Mouse (Mus musculus) right cerebral cortex, adult 2 months (tissue): ENCODE measurements at regions not wholly inside any gene's neighbourhood (a gene's known extent, or its start where the extent isn't known, plus 50 kb on each side); places are given as distances from the start of the nearest gene placed in this dataset.

Experiments used
- DNase-seq, 2 experiments: peaks; one replicate each; pipeline ENCODE4 v3.0.0; 2021 to 2022; ENCODE audit warnings: low spot score in 2 of 2

DNA sequence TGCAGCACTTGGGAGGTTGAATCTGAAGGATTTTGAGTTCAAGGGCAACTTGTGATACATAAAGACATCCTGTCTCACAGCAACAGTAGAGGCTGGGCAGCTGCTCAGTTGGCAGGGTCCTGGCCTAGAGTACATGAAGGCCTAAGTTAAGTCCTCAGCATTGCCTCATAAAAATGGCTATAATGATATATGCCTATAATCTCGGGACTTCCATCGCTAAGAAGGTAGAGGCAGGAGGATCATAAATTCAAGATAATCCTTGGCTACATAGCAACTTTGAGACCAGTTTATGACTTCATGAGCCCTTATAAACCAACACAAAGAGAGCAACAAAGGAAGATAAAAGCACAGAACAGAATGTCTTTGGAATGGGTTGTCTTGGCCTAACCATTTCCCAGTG lies 570.0 kb upstream of the Auts2 start:
- DNase-seq = no peak

DNA sequence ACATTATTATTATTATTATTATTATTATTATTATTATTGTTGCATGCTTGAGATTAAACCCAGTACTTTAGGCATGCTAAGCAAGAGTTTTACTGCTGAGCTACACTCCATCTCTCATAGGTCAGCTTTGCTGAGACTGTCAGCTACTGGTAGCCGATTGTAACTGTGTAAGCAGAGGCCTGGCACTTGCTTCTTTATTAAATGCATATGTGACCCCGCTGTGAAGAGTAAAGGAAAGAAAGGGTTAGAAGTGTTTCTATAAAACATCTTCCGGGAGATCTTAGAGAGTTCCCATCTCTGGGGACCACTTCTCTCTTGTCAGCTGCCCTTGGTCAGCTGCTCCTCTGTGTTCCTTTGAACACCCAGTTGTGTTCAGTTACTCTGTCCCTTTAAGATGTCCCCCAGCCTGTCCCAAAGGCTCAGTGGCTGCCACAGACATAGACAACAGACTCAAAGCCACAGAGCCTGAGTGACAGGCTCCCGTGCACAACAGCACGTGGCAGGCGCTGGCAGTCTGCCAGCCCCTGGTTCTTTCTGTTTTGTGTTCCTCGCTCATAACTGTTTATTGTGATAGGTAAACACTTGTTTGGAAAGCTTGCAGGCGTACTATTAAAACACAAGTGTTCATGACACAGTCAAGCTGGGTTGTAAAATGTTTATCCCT lies 563.7 kb upstream of the Auts2 start:
- DNase-seq = peak; percentile 5 to 14

DNA sequence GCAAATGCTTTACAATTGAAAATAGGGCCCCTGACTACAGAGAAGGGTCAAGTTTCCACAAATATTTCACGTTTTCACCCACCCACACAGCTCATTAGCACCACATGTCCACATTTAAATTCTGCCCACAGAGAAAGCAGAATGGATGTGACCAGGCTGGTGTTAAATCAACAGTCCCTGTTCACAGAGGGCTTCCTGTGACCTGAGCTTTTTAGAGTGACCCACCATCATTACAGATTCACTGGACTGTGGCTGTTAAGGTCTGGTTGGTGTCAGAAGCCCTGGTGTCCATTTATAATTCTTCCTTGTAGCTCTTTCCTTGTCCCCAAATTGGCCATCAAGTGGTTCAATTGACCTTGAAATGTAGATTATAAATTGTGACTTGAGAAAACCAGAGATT lies 553.2 kb upstream of the Auts2 start:
- no peak for DNase-seq

DNA sequence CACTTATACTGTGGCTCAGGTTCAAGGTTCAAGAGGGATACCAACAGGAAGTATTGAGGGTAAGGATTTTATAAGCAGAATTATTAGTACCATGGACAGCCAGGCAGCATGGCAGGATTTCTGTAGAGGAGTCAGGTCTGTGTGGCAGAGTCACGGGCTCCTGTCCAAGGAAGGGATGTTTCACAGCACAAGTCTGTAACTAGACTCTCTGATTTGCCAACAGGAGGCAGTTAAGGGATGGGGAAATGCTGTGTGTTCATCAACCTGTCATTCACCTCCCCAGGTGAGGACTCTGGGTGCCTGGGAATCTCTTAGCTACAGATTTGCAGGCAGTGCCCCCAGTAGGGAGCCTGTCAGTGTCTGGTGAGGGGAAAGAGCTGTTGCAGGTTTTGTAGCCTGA lies 541.7 kb upstream of the Auts2 start:
- no peak for DNase-seq

DNA sequence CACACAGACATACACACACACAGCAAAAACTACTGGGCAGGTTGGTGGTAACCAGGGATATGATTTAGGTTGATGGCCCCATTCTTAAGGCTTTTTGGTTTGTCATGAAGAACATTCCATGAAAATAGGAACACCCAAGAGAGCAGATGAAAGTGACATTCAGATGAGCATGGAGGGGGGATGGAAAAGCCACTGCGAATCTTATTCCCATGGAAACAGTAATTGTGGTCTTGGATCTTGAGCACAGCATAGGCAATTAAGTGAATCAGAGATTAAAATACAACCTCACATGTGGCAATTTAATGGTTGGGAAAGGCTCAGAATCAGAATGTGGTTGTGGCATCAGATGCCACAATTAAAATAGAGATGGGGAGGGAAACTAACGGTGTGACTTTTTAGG lies 537.6 kb upstream of the Auts2 start:
- no peak for DNase-seq

DNA sequence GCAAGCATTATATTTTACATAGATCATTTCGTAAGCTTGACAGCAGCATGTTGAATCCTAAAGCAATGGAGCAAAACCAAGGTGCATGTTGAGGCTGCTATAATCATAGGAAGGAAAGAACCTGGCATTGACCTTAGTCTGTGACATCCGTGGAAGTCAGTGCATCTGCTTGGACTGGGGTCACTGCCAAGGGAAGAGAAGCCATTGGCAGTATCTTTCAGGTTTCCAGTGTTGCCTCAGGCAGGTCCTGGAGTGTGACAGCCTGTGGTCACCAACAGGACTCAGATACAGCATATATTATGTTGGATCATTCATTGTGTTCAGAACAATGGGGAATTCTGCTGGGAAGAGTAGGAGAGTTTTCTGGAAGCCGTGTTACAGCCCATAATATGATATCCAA lies 535.8 kb upstream of the Auts2 start:
- DNase-seq = no peak

DNA sequence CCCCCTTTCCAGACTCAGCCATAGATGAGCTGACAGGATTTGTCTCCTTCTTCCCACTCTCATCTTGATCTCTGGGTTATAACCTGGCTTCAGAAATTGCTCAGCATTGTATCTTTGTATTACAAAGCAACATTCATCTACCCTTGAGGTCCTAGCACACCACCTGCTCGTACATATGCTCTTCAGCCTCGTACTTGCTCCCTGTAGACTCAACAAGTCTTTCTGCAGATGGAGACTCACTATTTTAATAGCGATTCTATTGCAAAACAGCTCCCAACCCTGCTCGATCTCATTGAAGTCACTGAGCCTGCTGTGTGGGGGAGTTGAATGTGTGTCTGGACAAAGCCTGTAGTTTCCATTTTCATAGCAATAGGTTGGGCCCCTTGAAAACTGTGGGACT lies 535.2 kb upstream of the Auts2 start:
- no peak for DNase-seq

DNA sequence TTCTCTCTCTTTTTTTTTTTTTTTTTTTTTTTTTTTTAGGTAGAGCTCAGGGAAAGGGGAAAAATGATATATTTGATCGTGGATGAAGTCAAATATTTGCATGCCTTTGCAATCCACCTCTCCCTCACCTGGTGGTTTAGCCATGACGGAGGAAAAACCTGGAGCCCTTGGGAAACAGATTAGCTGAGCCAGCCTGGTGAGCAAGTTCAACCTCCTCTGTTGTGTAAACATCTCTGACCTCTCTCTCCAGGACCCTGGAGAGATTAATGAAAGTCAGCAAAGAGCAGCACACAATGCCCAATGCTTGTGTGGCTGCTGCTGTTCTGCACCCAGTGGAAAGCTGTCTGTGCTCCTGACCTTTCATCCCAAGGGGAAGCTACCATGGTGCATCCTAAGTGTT lies 530.2 kb upstream of the Auts2 start:
- no peak for DNase-seq

DNA sequence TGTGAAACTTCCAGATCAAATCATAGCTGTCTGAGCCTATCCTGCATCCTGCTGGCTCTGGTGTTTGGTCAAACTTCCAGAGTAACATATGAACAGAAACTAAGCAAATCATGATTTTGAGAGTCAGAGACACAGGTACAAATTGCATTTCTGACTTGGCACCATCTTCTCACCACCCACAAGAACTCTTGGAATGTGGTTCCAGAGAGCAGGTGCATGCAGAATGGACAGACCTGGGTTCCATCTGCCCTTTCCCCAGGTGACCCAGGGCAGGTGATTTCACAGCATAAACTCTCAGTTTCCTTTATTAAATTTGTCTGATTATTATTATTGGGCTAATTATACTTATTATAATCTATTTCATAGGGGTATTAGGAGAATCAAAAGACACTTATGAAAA lies 527.0 kb upstream of the Auts2 start:
- no peak for DNase-seq

DNA sequence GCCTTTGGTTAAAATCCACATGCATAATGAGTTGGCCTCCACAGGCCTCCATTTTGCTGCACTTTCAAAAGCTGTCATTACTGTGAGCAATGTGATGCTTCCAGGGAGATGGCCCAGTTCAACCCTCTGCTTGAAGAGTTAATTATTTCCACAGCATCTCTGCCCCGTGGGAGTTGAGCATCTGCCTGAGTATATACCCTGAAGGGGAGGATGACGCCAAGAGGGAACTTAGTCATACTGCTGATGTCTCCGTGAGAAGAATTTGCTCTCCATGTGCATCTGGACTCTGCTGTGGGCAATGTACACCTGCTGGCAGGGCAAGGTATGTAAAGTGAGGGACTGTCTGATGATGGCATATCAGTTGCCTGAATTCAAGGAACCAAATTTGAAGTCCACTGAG lies 519.3 kb upstream of the Auts2 start:
- DNase-seq = peak; percentile 33 to 49

DNA sequence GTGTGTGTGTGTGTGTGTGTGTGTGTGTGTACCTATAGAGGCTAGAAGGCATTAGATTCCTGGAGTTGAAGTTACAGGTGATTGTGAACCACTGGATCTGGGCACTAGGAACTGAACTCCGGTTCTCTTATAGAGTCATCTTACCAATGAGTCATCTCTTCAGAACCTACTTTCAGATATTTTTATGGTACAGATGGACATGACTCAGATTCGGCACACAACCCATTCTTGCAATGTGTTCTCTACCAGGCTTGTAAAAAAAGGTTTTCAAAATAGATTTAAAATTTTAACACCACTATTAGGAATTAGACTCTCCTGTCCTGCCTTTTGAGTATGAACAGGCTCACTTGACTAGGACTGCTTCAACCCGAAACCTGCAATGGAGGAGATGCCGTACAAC lies 504.3 kb upstream of the Auts2 start:
- DNase-seq = peak; percentile 6 to 9

DNA sequence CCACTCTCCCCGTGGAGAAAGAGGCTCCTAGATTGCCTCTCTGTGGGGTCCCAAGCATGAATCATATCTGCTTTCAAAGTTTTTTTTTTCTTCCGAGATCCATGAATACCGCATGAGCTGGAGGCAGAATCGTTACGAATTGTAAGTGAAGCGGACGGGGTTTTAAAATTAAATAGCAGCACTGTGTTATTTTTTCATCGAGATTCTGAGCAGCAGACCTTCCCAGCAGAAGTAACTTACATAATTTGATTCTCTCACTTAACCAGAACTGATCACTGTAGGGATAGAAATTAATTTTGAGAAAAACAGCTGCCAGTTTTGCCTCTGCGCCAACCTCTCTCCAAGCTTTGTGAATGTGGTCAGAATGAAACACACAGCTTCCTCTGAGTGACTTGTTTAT lies 502.5 kb upstream of the Auts2 start:
- peak; percentile 12 to 15 for DNase-seq

DNA sequence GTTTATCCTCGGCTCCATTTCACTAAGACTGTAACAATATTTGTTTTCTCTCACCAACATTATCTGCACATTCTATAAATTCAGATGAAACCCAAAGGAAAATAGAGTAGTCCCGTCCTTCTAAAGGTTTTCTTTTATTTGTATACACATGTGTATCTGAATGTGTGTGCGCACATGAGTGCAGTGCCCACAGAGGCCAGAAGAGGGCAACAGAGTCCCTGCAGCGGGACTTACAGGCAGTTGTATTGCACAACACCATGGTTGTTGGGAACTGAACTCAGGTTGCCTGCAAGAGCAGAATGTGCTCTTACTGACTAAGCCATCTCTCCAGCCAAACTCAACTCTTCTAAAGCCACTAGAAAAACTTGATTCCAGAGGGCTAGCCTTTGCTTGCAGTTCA lies 484.4 kb upstream of the Auts2 start:
- no peak for DNase-seq

DNA sequence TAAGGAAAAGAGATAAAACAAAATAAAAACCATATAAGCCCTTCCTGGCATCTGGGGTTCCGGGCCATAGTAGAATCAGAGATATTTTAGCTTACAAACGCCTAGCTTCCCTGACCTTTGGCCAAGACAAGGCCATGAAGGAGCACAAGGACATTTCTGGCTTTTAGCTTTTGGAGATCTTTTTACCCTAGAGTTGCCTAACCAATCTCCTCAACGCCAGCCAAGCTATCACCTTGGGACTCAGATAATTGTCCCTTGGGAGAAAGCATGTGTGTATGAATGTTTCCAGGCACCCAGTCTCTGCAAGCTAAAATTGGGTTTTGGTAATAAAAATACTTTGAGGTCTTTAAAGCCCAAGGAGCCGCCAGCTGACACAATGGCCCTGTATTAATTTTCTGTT lies 482.0 kb upstream of the Auts2 start:
- DNase-seq = no peak

DNA sequence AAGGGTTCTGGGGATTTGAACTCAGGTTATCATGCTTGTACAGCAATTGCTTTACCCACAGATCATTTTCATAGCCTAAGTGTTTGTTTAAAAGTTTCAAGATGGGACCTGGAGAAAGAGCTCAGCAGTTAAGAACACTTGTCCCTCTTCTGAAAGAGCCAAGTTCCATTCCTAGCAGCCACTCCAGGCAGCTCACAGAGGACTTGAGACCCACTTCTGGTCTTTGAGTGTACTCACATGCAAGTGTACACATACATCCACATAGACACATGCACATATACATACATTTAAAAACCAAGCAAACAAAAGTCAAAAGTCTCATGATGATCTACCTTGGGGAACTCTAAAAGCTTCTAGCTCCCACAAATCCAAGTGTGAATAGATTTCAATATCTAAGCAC lies 477.7 kb upstream of the Auts2 start:
- DNase-seq = no peak

DNA sequence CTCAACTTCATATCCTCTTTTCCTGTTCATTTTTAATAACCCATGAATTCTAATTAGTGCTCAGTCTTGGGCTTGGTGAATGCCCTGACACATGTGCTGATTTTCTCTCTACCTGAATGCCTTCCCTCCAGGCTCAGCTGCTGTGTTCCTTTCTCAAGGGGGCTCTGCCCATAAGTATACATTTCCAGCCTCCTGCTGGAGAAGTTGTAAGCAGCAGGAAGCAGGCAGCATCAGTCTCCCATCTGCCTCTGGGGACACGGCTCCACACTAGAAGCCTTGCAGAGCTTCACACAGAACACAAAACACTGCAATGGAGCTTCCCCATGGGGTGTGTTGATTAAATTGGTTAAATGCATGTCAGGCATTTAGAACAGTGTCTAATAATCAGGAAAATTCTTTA lies 477.0 kb upstream of the Auts2 start:
- no peak for DNase-seq

DNA sequence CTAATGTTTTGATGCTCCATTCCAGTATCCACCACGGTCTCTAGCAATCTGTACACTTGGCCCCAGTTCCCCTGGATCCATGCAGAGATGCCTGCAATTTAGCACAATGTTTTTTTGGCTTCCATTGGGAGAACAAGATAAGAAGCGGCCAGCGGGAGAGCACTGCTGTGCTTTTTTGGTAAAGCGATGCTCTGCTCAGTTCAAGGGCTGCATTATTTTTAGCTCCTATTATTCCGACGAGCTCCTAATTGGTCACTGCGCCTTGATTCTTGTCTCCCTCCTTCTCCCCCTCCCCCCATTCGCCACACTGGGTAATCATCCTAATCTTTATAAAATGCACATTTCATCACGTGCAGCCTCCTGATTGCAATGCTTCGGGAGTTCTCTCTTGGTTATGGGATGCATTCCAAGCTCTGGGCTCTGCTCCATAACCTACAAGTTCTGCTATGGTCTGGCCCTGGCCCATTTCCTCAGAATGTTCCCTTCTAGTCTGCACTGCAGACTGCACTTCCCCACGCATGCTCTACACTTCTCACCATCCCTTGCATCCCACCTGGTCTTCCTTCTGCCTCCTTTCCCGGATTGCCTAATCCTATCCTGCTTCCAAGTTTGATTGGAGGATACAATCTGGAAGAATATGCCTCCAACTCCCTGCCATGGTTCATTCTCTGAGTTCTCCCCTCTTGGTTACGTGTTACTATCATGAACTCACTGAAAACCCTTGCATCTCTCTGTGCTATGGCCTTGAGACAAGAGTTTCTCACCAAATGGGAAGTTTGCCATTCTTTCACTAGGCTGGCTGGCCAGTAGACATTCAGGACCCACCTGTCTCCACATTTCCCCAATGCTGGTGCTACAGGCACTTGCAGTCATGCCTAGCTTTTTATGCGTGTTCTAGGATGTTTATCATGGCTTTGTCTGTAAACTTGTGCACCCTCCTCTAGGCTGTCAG lies 467.8 kb upstream of the Auts2 start:
- peak; percentile 30 to 51 for DNase-seq

DNA sequence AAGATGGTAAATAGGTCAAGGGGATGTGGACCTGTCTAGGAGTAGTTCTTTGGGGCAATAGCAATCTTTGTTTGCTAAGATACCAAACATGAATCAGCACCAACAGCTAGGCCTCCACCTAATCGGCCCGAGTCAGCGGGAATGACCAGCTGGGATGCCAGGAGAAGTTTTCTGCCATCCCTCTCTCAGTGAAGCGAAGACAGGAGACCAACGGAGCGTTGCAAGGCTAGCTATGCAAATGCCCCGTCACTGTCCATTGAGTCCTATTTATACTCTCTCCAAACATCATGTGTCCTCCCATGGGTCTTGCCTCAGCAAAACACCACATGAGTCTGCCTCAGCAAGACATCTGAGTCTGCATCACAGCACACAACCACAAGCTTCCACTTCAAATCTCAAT lies 439.7 kb upstream of the Auts2 start:
- DNase-seq = no peak

DNA sequence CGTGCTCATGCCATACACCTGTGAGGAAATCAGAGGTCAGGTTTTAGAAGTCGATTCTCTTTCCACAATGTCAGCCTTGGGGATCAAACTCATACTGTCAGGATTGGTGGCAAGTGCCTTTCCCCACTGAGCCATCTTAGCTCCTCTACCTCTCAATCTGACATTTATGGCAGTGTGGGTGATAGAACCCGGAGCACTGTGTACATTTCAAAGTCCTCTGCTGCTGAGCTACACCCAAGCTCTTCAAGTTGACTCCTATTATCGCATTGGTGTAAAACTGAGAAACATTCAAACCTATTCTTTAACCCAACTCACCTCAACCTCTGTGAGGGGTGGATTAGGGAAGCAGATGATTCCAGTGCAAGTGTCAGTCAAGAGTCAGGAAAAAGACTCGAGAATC lies 435.9 kb upstream of the Auts2 start:
- no peak for DNase-seq

DNA sequence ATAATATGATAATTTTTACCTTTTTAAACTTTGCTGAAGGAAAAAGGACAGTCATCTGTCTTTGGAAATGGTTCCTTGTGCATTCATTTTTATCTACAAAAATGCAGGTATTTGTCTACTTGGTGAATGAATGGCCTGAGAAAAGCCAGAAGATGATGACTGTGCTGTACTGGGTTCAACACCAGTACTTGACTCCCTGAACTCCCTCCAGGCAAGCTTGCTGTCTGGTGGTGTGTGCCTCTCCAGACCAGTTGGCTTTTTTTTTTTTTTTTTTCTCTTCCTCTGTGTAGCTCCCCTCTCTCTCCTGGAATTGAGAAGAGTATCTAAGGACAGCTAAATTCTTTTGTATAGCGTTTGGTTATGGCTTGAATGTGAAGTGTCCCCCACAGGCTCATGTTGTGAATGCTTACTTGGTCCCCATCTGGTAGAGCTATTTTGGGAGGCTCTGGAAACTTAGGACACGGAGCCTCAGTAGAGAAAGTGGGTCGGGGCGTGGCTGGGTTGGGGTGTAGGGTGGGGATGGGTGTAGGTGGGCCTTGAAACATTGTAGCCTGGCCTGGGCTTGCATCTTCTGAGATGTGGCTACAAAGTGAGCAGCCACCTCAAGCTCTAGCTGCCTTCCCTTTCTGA lies 432.3 kb upstream of the Auts2 start:
- DNase-seq = peak in 1 of 2 experiments; percentile 3

DNA sequence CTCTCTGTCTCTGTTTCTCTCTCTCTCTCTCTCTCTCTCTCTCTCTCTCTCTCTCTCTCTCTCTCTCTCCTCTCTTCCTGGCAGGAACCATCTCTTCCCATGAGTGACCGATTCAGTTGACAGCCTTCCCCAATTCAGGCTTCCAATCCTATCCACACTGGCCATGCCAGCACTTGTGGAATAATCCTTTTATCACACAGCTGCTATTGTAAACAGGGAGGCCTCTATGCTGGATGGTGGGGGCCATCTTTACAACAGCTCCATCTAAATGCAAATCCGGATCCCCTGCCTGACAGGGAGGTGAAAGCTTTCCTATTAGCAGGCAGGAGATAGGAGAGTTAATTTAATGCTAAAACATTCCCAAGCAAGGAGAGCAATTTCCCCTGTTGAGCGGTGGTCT lies 431.7 kb upstream of the Auts2 start:
- no peak for DNase-seq

DNA sequence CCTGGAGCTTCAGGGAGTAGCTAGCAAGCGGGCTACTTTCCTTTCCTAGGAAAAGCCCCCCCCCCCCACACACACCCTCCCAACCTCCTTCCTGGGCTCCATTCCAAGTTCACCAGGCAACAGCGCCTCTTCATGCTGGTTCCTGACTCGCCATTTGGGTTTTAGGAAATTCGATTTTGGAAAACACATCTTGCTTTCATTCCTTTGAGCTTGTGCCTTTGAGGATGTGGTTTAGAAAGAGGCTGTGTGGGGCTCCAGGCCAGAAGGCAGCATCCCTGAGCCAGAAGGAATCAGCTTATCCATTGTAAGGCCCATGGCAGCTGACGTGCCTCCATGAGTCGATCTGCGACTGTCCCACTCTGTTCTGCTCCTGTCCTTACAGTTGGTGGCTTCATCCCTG lies 427.9 kb upstream of the Auts2 start:
- DNase-seq = no peak

DNA sequence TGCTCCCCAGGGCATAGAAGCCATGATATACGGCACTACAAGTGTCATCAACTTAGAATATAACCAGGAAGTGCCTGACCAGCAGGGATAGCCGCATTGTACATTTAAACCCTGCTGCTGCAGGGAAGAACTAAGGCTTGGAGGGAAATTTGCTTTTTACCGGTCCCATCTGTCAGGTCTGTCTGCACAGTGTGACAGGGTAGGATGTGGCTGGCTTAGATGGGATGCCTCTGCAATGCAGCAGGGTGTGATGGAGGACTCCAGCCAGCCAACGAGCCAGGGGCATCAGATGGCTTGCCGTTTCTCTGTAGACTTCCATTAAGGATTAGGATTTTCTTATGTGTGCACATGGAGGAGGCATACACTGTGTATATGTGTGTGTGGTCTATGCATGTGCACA lies 426.2 kb upstream of the Auts2 start:
- DNase-seq = no peak
